Mouse (Mus musculus) forebrain, postnatal 0 days (tissue): ENCODE measurements around the gene Mlh3. TPM values are rescaled to one million over a fixed set of nuclear protein-coding genes. Genes with fewer than 3 reads are reported as not detected.

ENCODE experiments used
- ATAC-seq: fragments of 200-750 bp; cut with Nextera tagmentation; 2 replicates; pipeline ENCODE4 v1.8.0; 2017; ENCODE audit warnings: mild to moderate bottlenecking, moderate library complexity
- DNase-seq: peaks from one replicate; pipeline ENCODE4 v3.0.0-alpha.2; 2015
- H3K27ac ChIP-seq: fragments of 300-500 bp; sonication (generic); 2 replicates; pipeline ENCODE4 v1.5.1; 2014; ENCODE audit warnings: low read depth, mild to moderate bottlenecking, antibody characterized with exemption, low read length, moderate library complexity, mixed read lengths
- H3K27me3 ChIP-seq: fragments of 300-500 bp; sonication (generic); 2 replicates; pipeline ENCODE4 v1.6.1; 2014; ENCODE audit warnings: mild to moderate bottlenecking, low read length, mixed read lengths; ENCODE audit not compliant: insufficient read depth
- H3K36me3 ChIP-seq: fragments of 300-500 bp; sonication (generic); 2 replicates; pipeline ENCODE4 v1.6.1; 2014; ENCODE audit warnings: mild to moderate bottlenecking, moderate library complexity; ENCODE audit not compliant: insufficient read depth
- H3K4me1 ChIP-seq: fragments of 300-500 bp; sonication (generic); 2 replicates; pipeline ENCODE4 v1.6.1; 2014; ENCODE audit warnings: antibody characterized with exemption; ENCODE audit not compliant: insufficient read depth
- H3K4me2 ChIP-seq: fragments of 300-500 bp; sonication (generic); 2 replicates; pipeline ENCODE4 v1.6.1; 2014; ENCODE audit warnings: low read depth, mild to moderate bottlenecking, moderate library complexity
- H3K4me3 ChIP-seq: fragments of 300-500 bp; sonication (generic); 2 replicates; pipeline ENCODE4 v1.5.1; 2014; ENCODE audit warnings: low read depth, low read length, mixed read lengths
- H3K9ac ChIP-seq: fragments of 300-500 bp; sonication (generic); 2 replicates; pipeline ENCODE4 v1.6.1; 2014; ENCODE audit warnings: mild to moderate bottlenecking
- H3K9me3 ChIP-seq: fragments of 300-500 bp; sonication (generic); 2 replicates; pipeline ENCODE4 v1.6.1; 2016; ENCODE audit warnings: low read length
- CTCF ChIP-seq: sonication (generic); IDR thresholded peaks from 2 replicates; pipeline ENCODE4 v1.5.1; 2016; ENCODE audit warnings: antibody characterized with exemption, control low read depth, low read depth
- WGBS: fragments of 180-500 bp; shearing (Covaris S2); extraction: QIAGEN DNeasy Blood & Tissue Kit; methylation state at CpG from one replicate; pipeline ENCODE4 v1.1.7; 2014; 5-methylcytosine and 5-hydroxymethylcytosine counted together
- microRNA-seq, 2 experiments: library from miRNA; unstranded; fragments of <30 nt; microRNA quantifications; one replicate each; pipeline ENCODE4; 2016
- polyA plus RNA-seq: library from polyadenylated mRNA; unstranded; fragments of >200 nt; fragmentation: Nextera tagmentation; extraction: Ambion mirVana; gene quantifications from 2 replicates; pipeline ENCODE4 v1.2.1, GENCODE M21; 2015
- total RNA-seq: library from RNA; depleted of rRNA; stranded (reverse); fragments of >200 nt; gene quantifications from 2 replicates; pipeline ENCODE4 v1.2.3, GENCODE M21; 2014; rRNA removed

Mlh3 gene
- total and polyA plus RNA-seq, 2 experiments from 2014 or later, result 5.8 to 10.5 TPM

GRCm38 (mm10) chr12:85192461-85193108 lies 77.8 kb downstream of the Mlh3 start:
- no peaks in the 10 kb centered on the region for H3K9me3 ChIP-seq
- WGBS, result 24% methylated on average over 17 of the region's 19 CpGs
- ATAC-seq (peak; percentile 42; the same call in 1 of the 2 replicates), DNase-seq (no peak)
- no peak overlapping the region for H3K4me3 ChIP-seq
- H3K4me2 ChIP-seq, result no peak overlapping the region
- no peaks in the 10 kb centered on the region for H3K27me3 ChIP-seq
- H3K9ac ChIP-seq, result no peak overlapping the region
- no peaks in the 10 kb centered on the region for H3K36me3 ChIP-seq
- no peak overlapping the region for H3K27ac ChIP-seq
- TF ChIP-seq CTCF, result no peak
- H3K4me1 ChIP-seq, result no peaks in the 10 kb centered on the region

- H3K9me3 ChIP-seq, result no peaks in the 10 kb centered on the region
- H3K4me2 ChIP-seq, result no peak overlapping the region
- DNase-seq, result no peak
- H3K4me3 ChIP-seq, result no peak overlapping the region
- no peak overlapping the region for H3K27ac ChIP-seq
- WGBS, result 79% methylated on average over 7 of the region's 7 CpGs
- no peak overlapping the region for H3K9ac ChIP-seq
- ATAC-seq, result no peak
- no peaks in the 10 kb centered on the region for H3K27me3 ChIP-seq
- H3K4me1 ChIP-seq, result no peaks in the 10 kb centered on the region
- H3K36me3 ChIP-seq, result no peaks in the 10 kb centered on the region
- TF ChIP-seq CTCF, result no peak
Observed at GRCm38 (mm10) chr12:85190290-85190689, 80.1 kb downstream of the Mlh3 start.

- Histone ChIP-seq H3K9ac (no peak overlapping the region), H3K27me3 (no peaks in the 10 kb centered on the region), H3K9me3 (no peaks in the 10 kb centered on the region), H3K36me3 (no peaks in the 10 kb centered on the region), H3K4me1 (peaks cover 3% of the 10 kb centered on the region; the same call in 1 of the 2 replicates), H3K27ac (no peak overlapping the region), H3K4me2 (no peak overlapping the region), H3K4me3 (no peak overlapping the region)
- TF ChIP-seq CTCF, result no peak
- no peak for DNase-seq
- no peak for ATAC-seq
- WGBS, result 78% methylated on average over 7 of the region's 7 CpGs
Observed at GRCm38 (mm10) chr12:85186361-85186760, 84.0 kb downstream of the Mlh3 start.

GRCm38 (mm10) chr12:85185810-85186209 lies 84.6 kb downstream of the Mlh3 start:
- Histone ChIP-seq H3K9me3 (no peaks in the 10 kb centered on the region), H3K4me3 (no peak overlapping the region), H3K27ac (no peak overlapping the region), H3K27me3 (no peaks in the 10 kb centered on the region), H3K4me1 (peaks cover 3% of the 10 kb centered on the region; the same call in 1 of the 2 replicates), H3K9ac (no peak overlapping the region), H3K36me3 (no peaks in the 10 kb centered on the region), H3K4me2 (no peak overlapping the region)
- ATAC-seq (no peak), DNase-seq (no peak)
- no peak for TF ChIP-seq CTCF
- 75% methylated on average over 8 of the region's 8 CpGs for WGBS

Small RNA genes within 50 kb of the gene (microRNA-seq; reads per million reads assigned to microRNA genes)
- 0.12 to 0.39 reads per million in 2 experiments for gene Mir6938

Other genes with a start within 250 kb of the Mlh3 start
- 0.23 and 1.4 TPM in 2 replicates for gene Prox2, start 159.8 kb downstream of the Mlh3 start, total RNA-seq
- 0.84 and 1.4 TPM in 2 replicates for gene Prox2, start 159.8 kb downstream of the Mlh3 start, polyA plus RNA-seq
- 109 and 121 TPM in 2 replicates for gene Dlst, start 159.8 kb downstream of the Mlh3 start, total RNA-seq
- 80.8 and 92.8 TPM in 2 replicates for gene Dlst, start 159.8 kb downstream of the Mlh3 start, polyA plus RNA-seq
- 32.9 and 33.8 TPM in 2 replicates for gene Rps6kl1, start 119.3 kb downstream of the Mlh3 start, total RNA-seq
- gene Rps6kl1, start 119.3 kb downstream of the Mlh3 start, polyA plus RNA-seq, result 28.9 and 31.6 TPM in 2 replicates
- gene Pgf, start 92.8 kb downstream of the Mlh3 start, total RNA-seq, result 5.3 and 7.8 TPM in 2 replicates
- 7.6 and 8.9 TPM in 2 replicates for gene Pgf, start 92.8 kb downstream of the Mlh3 start, polyA plus RNA-seq
- gene Eif2b2, start 51.1 kb downstream of the Mlh3 start, total RNA-seq, result 65.5 and 69.0 TPM in 2 replicates
- gene Eif2b2, start 51.1 kb downstream of the Mlh3 start, polyA plus RNA-seq, result 78.3 and 86.9 TPM in 2 replicates
- 24.5 and 39.6 TPM in 2 replicates for gene Acyp1, start 17.8 kb upstream of the Mlh3 start, total RNA-seq
- 44.4 and 50.7 TPM in 2 replicates for gene Acyp1, start 17.8 kb upstream of the Mlh3 start, polyA plus RNA-seq
- 0.69 and 1.3 TPM in 2 replicates for gene Zc2hc1c, start 18.0 kb upstream of the Mlh3 start, total RNA-seq
- 0.75 and 1.1 TPM in 2 replicates for gene Zc2hc1c, start 18.0 kb upstream of the Mlh3 start, polyA plus RNA-seq
- 19.0 and 23.2 TPM in 2 replicates for gene Nek9, start 68.8 kb upstream of the Mlh3 start, total RNA-seq
- gene Nek9, start 68.8 kb upstream of the Mlh3 start, polyA plus RNA-seq, result 6.6 and 8.5 TPM in 2 replicates
- gene Tmed10, start 104.2 kb upstream of the Mlh3 start, total RNA-seq, result 45.0 and 59.2 TPM in 2 replicates
- 147 and 167 TPM in 2 replicates for gene Tmed10, start 104.2 kb upstream of the Mlh3 start, polyA plus RNA-seq
- gene Fos, start 203.3 kb upstream of the Mlh3 start, total RNA-seq, result 14.2 and 18.0 TPM in 2 replicates
- 9.3 and 9.6 TPM in 2 replicates for gene Fos, start 203.3 kb upstream of the Mlh3 start, polyA plus RNA-seq